Mouse (Mus musculus): ENCODE data around the gene 1110008L16Rik. TPM values are rescaled to one million over a fixed set of nuclear protein-coding genes. Genes with fewer than 3 reads are reported as not detected.

Gene 1110008L16Rik
- polyA plus RNA-seq, 1 experiment = 3.9 TPM

DNA sequence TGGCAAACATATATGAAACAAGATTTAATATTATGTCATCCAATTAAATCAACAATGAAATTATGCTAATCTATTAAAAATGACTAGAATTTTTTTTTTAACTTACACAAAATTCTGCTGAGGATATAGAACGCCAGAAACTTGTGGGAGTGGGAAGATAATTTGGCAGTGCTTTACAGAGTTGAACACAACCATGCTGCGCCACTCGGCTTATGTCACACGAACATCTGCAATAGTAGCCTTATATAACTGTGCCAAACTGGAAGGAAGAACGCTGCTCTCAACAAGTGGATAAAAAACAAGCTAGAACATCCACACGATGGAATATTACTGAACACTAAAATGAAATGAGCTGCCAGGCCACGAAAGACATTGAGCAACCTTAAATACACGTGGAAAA is 129.8 kb downstream of the 1110008L16Rik start:
- H3K36me3 ChIP-seq (ENCODE audit: control insufficient read depth, insufficient read depth, low read length) = no peaks in the 10 kb centered on the region
- H3K27me3 ChIP-seq (ENCODE audit: control insufficient read depth, insufficient read depth, low read length) = no peaks in the 10 kb centered on the region
- H3K4me1 ChIP-seq (ENCODE audit: control insufficient read depth, insufficient read depth, insufficient read length, low read length) = peaks cover 6% of the 10 kb centered on the region
- TF ChIP-seq POLR2A (IDR thresholded peaks at IDR 0.05; ENCODE audit: low read depth, low read length) = no peak
- TF ChIP-seq CTCF (IDR thresholded peaks at IDR 0.05; ENCODE audit: extremely low read depth, insufficient read length, insufficient replicate concordance, low read depth, low read length) = no peak
- H3K27ac ChIP-seq (ENCODE audit: insufficient read depth, low read depth, low read length) = no peak overlapping the region
- no peak overlapping the region for H3K4me3 ChIP-seq (ENCODE audit: low read depth, low read length)
- WGBS = 81% methylated on average over 8 of the region's 8 CpGs

DNA sequence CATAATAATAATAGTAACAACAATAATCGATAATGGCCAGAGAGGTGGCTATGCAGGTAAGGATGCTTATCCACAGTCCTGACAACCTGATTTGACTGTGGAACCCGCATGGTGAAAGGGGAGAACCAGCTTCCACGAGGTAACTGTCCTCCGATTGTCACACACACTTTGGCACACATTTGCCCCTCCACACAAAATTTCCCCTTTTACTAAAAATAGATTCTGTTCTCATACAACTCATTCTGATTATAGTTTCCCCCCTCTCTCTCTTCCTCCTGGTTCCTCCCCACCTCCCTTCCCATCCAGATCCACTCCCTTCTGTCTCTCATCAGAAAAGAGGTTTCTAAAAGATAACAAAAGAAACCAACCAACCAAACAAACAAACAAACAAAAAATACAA is 130.6 kb downstream of the 1110008L16Rik start:
- TF ChIP-seq CTCF (IDR thresholded peaks at IDR 0.05; ENCODE audit: extremely low read depth, insufficient read length, insufficient replicate concordance, low read depth, low read length) = no peak
- no peak for TF ChIP-seq POLR2A (IDR thresholded peaks at IDR 0.05; ENCODE audit: low read depth, low read length)
- Histone ChIP-seq H3K36me3 (ENCODE audit: control insufficient read depth, insufficient read depth, low read length) (no peaks in the 10 kb centered on the region), H3K27ac (ENCODE audit: insufficient read depth, low read depth, low read length) (no peak overlapping the region), H3K4me1 (ENCODE audit: control insufficient read depth, insufficient read depth, insufficient read length, low read length) (peaks cover 8% of the 10 kb centered on the region), H3K27me3 (ENCODE audit: control insufficient read depth, insufficient read depth, low read length) (no peaks in the 10 kb centered on the region), H3K4me3 (ENCODE audit: low read depth, low read length) (no peak overlapping the region)
- 81% methylated on average over 4 of the region's 4 CpGs for WGBS

Other genes with a start within 250 kb of the 1110008L16Rik start
- 1.4 and 1.7 TPM in 2 replicates for gene 2700097O09Rik, start 219.5 kb upstream of the 1110008L16Rik start, polyA plus RNA-seq (2012; rRNA removed)
- gene Srp54a, start 219.3 kb upstream of the 1110008L16Rik start, polyA plus RNA-seq (2012; rRNA removed) = 2.5 and 6.4 TPM in 2 replicates
- 1.5 and 4.0 TPM in 2 replicates for gene Fam177a, start 175.1 kb upstream of the 1110008L16Rik start, polyA plus RNA-seq (2012; rRNA removed)
- 3.6 and 9.7 TPM in 2 replicates for gene Srp54b, start 144.5 kb upstream of the 1110008L16Rik start, polyA plus RNA-seq (2012; rRNA removed)
- gene 1700047I17Rik2, start 100.0 kb upstream of the 1110008L16Rik start, polyA plus RNA-seq (2012; rRNA removed) = not detected in 2 replicates
- 1.3 and 1.6 TPM in 2 replicates for gene Srp54c, start 69.4 kb upstream of the 1110008L16Rik start, polyA plus RNA-seq (2012; rRNA removed)
- 0.33 and 0.62 TPM in 2 replicates for gene Ppp2r3c, start 3.4 kb downstream of the 1110008L16Rik start, polyA plus RNA-seq (2012; rRNA removed)
- gene Psma6, start 84.6 kb downstream of the 1110008L16Rik start, polyA plus RNA-seq (2012; rRNA removed) = 13.8 and 17.3 TPM in 2 replicates
- 171 and 272 TPM in 2 replicates for gene Nfkbia, start 193.1 kb downstream of the 1110008L16Rik start, polyA plus RNA-seq (2012; rRNA removed)

Data from small intestine, adult 2 months (tissue).